Mouse (Mus musculus) hindbrain, embryonic 15.5 days (tissue): ENCODE results near the gene Scin. TPM values are rescaled to one million over a fixed set of nuclear protein-coding genes. Genes with fewer than 3 reads are reported as not detected.

Experiments used
- ATAC-seq: fragments of 200-750 bp; cut with Nextera tagmentation; 2 replicates; pipeline ENCODE4 v1.8.0; 2017; ENCODE audit warnings: low read depth, moderate number of reproducible peaks, moderate TSS enrichment; ENCODE audit not compliant: low FRiP score
- H3K27ac ChIP-seq: fragments of 300-500 bp; sonication (generic); replicated peaks from 2 replicates; pipeline ENCODE4 v1.5.1; 2015; ENCODE audit warnings: mild to moderate bottlenecking, inconsistent platforms
- H3K27me3 ChIP-seq: fragments of 300-500 bp; sonication (generic); 2 replicates; pipeline ENCODE4 v1.6.1; 2015; ENCODE audit warnings: control low read depth, inconsistent platforms
- H3K36me3 ChIP-seq: fragments of 300-500 bp; sonication (generic); 2 replicates; pipeline ENCODE4 v1.6.1; 2015; ENCODE audit warnings: control low read depth, inconsistent platforms
- H3K4me1 ChIP-seq: fragments of 300-500 bp; sonication (generic); replicated peaks from 2 replicates; pipeline ENCODE4 v1.6.1; 2015; ENCODE audit warnings: control low read depth, inconsistent platforms
- H3K4me2 ChIP-seq: fragments of 300-500 bp; sonication (generic); 2 replicates; pipeline ENCODE4 v1.6.1; 2015; ENCODE audit warnings: moderate library complexity, mild to moderate bottlenecking, inconsistent platforms
- H3K4me3 ChIP-seq: fragments of 300-500 bp; sonication (generic); 2 replicates; pipeline ENCODE4 v1.5.1; 2015; ENCODE audit warnings: mild to moderate bottlenecking, inconsistent platforms
- H3K9ac ChIP-seq: fragments of 300-500 bp; sonication (generic); 2 replicates; pipeline ENCODE4 v1.6.1; 2015; ENCODE audit warnings: inconsistent platforms
- H3K9me3 ChIP-seq: fragments of 300-500 bp; sonication (generic); 2 replicates; pipeline ENCODE4 v1.6.1; 2016; ENCODE audit warnings: control low read depth, inconsistent platforms
- WGBS: fragments of 180-500 bp; shearing (Covaris S2); methylation state at CpG from one replicate; pipeline ENCODE4 v1.1.7; 2015; 5-methylcytosine and 5-hydroxymethylcytosine counted together
- polyA plus RNA-seq: library from polyadenylated mRNA; unstranded; fragments of >200 nt; fragmentation: Nextera tagmentation; extraction: Ambion mirVana; gene quantifications from 2 replicates; pipeline ENCODE4 v1.2.1, GENCODE M21; 2015

The Scin gene
- polyA plus RNA-seq, 1 experiment from 2014 or later = 0.14 TPM

- no peak overlapping the region for H3K4me2 ChIP-seq
- no peaks in the 10 kb centered on the region for H3K4me1 ChIP-seq
- WGBS = 77% methylated on average over 2 of the region's 2 CpGs
- no peaks in the 10 kb centered on the region for H3K36me3 ChIP-seq
- H3K27me3 ChIP-seq = no peaks in the 10 kb centered on the region
- ATAC-seq = no peak
- H3K9me3 ChIP-seq = no peaks in the 10 kb centered on the region
- no peak overlapping the region for H3K4me3 ChIP-seq
- no peak overlapping the region for H3K27ac ChIP-seq
- no peak overlapping the region for H3K9ac ChIP-seq
These were observed 29.3 kb downstream of the Scin start for GRCm38 (mm10) chr12:40104750-40105149.

- no peak overlapping the region for H3K4me3 ChIP-seq
- H3K27ac ChIP-seq = no peak overlapping the region
- H3K9me3 ChIP-seq = no peaks in the 10 kb centered on the region
- H3K36me3 ChIP-seq = no peaks in the 10 kb centered on the region
- H3K9ac ChIP-seq = no peak overlapping the region
- no peaks in the 10 kb centered on the region for H3K4me1 ChIP-seq
- 93% methylated on average over 2 of the region's 2 CpGs for WGBS
- H3K27me3 ChIP-seq = no peaks in the 10 kb centered on the region
- H3K4me2 ChIP-seq = no peak overlapping the region
- ATAC-seq = no peak
These were observed 31.7 kb downstream of the Scin start for GRCm38 (mm10) chr12:40102359-40102758.

- Histone ChIP-seq H3K9ac (no peak overlapping the region), H3K27ac (no peak overlapping the region), H3K36me3 (no peaks in the 10 kb centered on the region), H3K4me3 (no peak overlapping the region), H3K4me1 (no peaks in the 10 kb centered on the region), H3K27me3 (no peaks in the 10 kb centered on the region), H3K9me3 (no peaks in the 10 kb centered on the region), H3K4me2 (no peak overlapping the region)
- 86% methylated on average over 2 of the region's 2 CpGs for WGBS
- no peak for ATAC-seq
These were observed 34.6 kb downstream of the Scin start for GRCm38 (mm10) chr12:40099407-40099806.

- no peak for ATAC-seq
These were observed 36.6 kb downstream of the Scin start for GRCm38 (mm10) chr12:40097449-40097848.

GRCm38 (mm10) chr12:40097023-40097422 is 37.0 kb downstream of the Scin start:
- Histone ChIP-seq H3K9me3 (no peaks in the 10 kb centered on the region), H3K4me2 (no peak overlapping the region), H3K4me1 (no peaks in the 10 kb centered on the region), H3K4me3 (no peak overlapping the region), H3K27ac (no peak overlapping the region), H3K27me3 (no peaks in the 10 kb centered on the region), H3K9ac (no peak overlapping the region), H3K36me3 (no peaks in the 10 kb centered on the region)
- no peak for ATAC-seq
- WGBS = 96% methylated on average over 5 of the region's 5 CpGs

More at GRCm38 (mm10) chr12:40097449-40097848, 36.6 kb downstream of the Scin start:
- H3K9ac ChIP-seq = no peak overlapping the region
- no peaks in the 10 kb centered on the region for H3K4me1 ChIP-seq
- H3K36me3 ChIP-seq = no peaks in the 10 kb centered on the region
- H3K4me3 ChIP-seq = no peak overlapping the region
- no peaks in the 10 kb centered on the region for H3K9me3 ChIP-seq
- no peak overlapping the region for H3K27ac ChIP-seq
- no peaks in the 10 kb centered on the region for H3K27me3 ChIP-seq
- H3K4me2 ChIP-seq = no peak overlapping the region
- 95% methylated on average over 4 of the region's 4 CpGs for WGBS

- Histone ChIP-seq H3K36me3 (no peaks in the 10 kb centered on the region), H3K4me1 (no peaks in the 10 kb centered on the region), H3K4me2 (no peak overlapping the region), H3K27ac (no peak overlapping the region), H3K9ac (no peak overlapping the region), H3K4me3 (no peak overlapping the region), H3K9me3 (no peaks in the 10 kb centered on the region), H3K27me3 (no peaks in the 10 kb centered on the region)
- ATAC-seq = no peak
- WGBS = 86% methylated on average over 3 of the region's 3 CpGs
These were observed 37.6 kb downstream of the Scin start for GRCm38 (mm10) chr12:40096453-40096852.

GRCm38 (mm10) chr12:40090017-40090416 is 44.0 kb downstream of the Scin start:
- no peak overlapping the region for H3K9ac ChIP-seq
- no peak overlapping the region for H3K27ac ChIP-seq
- H3K4me3 ChIP-seq = no peak overlapping the region
- no peaks in the 10 kb centered on the region for H3K36me3 ChIP-seq
- H3K27me3 ChIP-seq = no peaks in the 10 kb centered on the region
- no peaks in the 10 kb centered on the region for H3K4me1 ChIP-seq
- H3K4me2 ChIP-seq = no peak overlapping the region
- H3K9me3 ChIP-seq = no peaks in the 10 kb centered on the region
- ATAC-seq = no peak
- 84% methylated on average over 3 of the region's 3 CpGs for WGBS

- no peaks in the 10 kb centered on the region for H3K9me3 ChIP-seq
- H3K4me3 ChIP-seq = no peak overlapping the region
- no peak overlapping the region for H3K9ac ChIP-seq
- ATAC-seq = no peak
- H3K36me3 ChIP-seq = no peaks in the 10 kb centered on the region
- 59% methylated on average over 5 of the region's 5 CpGs for WGBS
- no peak overlapping the region for H3K27ac ChIP-seq
- H3K27me3 ChIP-seq = no peaks in the 10 kb centered on the region
- H3K4me2 ChIP-seq = no peak overlapping the region
- H3K4me1 ChIP-seq = no peaks in the 10 kb centered on the region
These were observed 48.2 kb downstream of the Scin start for GRCm38 (mm10) chr12:40085731-40086322.

GRCm38 (mm10) chr12:40082453-40083238 is 51.4 kb downstream of the Scin start:
- Histone ChIP-seq H3K27ac (no peak overlapping the region), H3K36me3 (no peaks in the 10 kb centered on the region), H3K4me2 (no peak overlapping the region), H3K9me3 (no peaks in the 10 kb centered on the region), H3K9ac (no peak overlapping the region), H3K27me3 (no peaks in the 10 kb centered on the region), H3K4me3 (no peak overlapping the region), H3K4me1 (no peaks in the 10 kb centered on the region)
- 40% methylated on average over 5 of the region's 6 CpGs for WGBS
- ATAC-seq = no peak

GRCm38 (mm10) chr12:40082048-40082447 is 52.0 kb downstream of the Scin start:
- 82% methylated on average over 5 of the region's 5 CpGs for WGBS
- no peak overlapping the region for H3K4me3 ChIP-seq
- no peaks in the 10 kb centered on the region for H3K36me3 ChIP-seq
- H3K27ac ChIP-seq = no peak overlapping the region
- H3K4me2 ChIP-seq = no peak overlapping the region
- no peaks in the 10 kb centered on the region for H3K27me3 ChIP-seq
- no peaks in the 10 kb centered on the region for H3K9me3 ChIP-seq
- H3K4me1 ChIP-seq = no peaks in the 10 kb centered on the region
- H3K9ac ChIP-seq = no peak overlapping the region
- ATAC-seq = no peak

GRCm38 (mm10) chr12:40073660-40074059 is 60.4 kb downstream of the Scin start:
- no peak for ATAC-seq
- Histone ChIP-seq H3K4me2 (no peak overlapping the region), H3K36me3 (no peaks in the 10 kb centered on the region), H3K9ac (no peak overlapping the region), H3K4me3 (no peak overlapping the region), H3K27ac (no peak overlapping the region), H3K27me3 (no peaks in the 10 kb centered on the region), H3K4me1 (no peaks in the 10 kb centered on the region), H3K9me3 (no peaks in the 10 kb centered on the region)
- 66% methylated on average over 5 of the region's 5 CpGs for WGBS

- WGBS = 75% methylated on average over 1 of the region's 1 CpGs
- Histone ChIP-seq H3K4me3 (no peak overlapping the region), H3K27me3 (no peaks in the 10 kb centered on the region), H3K9me3 (no peaks in the 10 kb centered on the region), H3K9ac (no peak overlapping the region), H3K4me1 (no peaks in the 10 kb centered on the region), H3K27ac (no peak overlapping the region), H3K36me3 (no peaks in the 10 kb centered on the region), H3K4me2 (no peak overlapping the region)
- no peak for ATAC-seq
These were observed 87.0 kb downstream of the Scin start for GRCm38 (mm10) chr12:40047024-40047423.
